Mouse (Mus musculus) cortical plate, adult 2 months (tissue): ENCODE measurements around the gene Iffo2. TPM values are rescaled to one million over a fixed set of nuclear protein-coding genes. Genes with fewer than 3 reads are reported as not detected.
"Not testable (repeated sequence)": the region's sequence is repeated elsewhere in the genome, so short reads cannot be mapped to it uniquely, and the experiment has no call there.

ENCODE experiments used
- H3K27ac ChIP-seq: fragments of 200-500 bp; 2 replicates; pipeline ENCODE4 v1.5.1; 2012; ENCODE audit warnings: low read length, control low read depth, inconsistent platforms; ENCODE audit not compliant: insufficient read depth
- H3K4me1 ChIP-seq: fragments of 200-500 bp; 2 replicates; pipeline ENCODE4 v1.6.1; 2011; ENCODE audit warnings: low read length; ENCODE audit not compliant: control insufficient read depth, insufficient read depth
- H3K4me3 ChIP-seq: fragments of 200-500 bp; 2 replicates; pipeline ENCODE4 v1.5.1; 2011; ENCODE audit warnings: mild to moderate bottlenecking, low read length, control low read depth; ENCODE audit not compliant: insufficient read depth
- CTCF ChIP-seq: fragments of 200-500 bp; IDR thresholded peaks from 2 replicates; pipeline ENCODE4 v1.5.1; 2011; ENCODE audit warnings: mild to moderate bottlenecking, control low read depth, low read length; ENCODE audit not compliant: insufficient read depth; ENCODE audit errors: extremely low read depth
- POLR2A ChIP-seq: fragments of 200-500 bp; IDR thresholded peaks from 2 replicates; pipeline ENCODE4 v1.6.1; 2011; ENCODE audit warnings: mild to moderate bottlenecking, low read length, control low read depth; ENCODE audit not compliant: insufficient read depth; ENCODE audit errors: extremely low read depth
- polyA plus RNA-seq: library from polyadenylated mRNA; depleted of rRNA; stranded (reverse); fragments of >200 nt; gene quantifications from 2 replicates; pipeline ENCODE4 v1.2.3, GENCODE M21; 2012; rRNA removed

Iffo2 gene
- 9.4 and 10.4 TPM in 2 replicates for polyA plus RNA-seq

- H3K27ac ChIP-seq, H3K4me1 ChIP-seq, H3K4me3 ChIP-seq: not testable (repeated sequence)
Measured at GRCm38 (mm10) chr4:139530248-139530647, at the start of gene Iffo2. Gene Iffo2, plus strand, starts transcription at chr4:139530548.

GRCm38 (mm10) chr4:139481400-139481799, 48.9 kb upstream of the Iffo2 start:
- Histone ChIP-seq H3K4me3 (no peak overlapping the region), H3K27ac (no peak overlapping the region)
- TF ChIP-seq POLR2A, result no peak
- TF ChIP-seq CTCF, result no peak

GRCm38 (mm10) chr4:139483461-139484105, 46.8 kb upstream of the Iffo2 start:
- H3K27ac ChIP-seq, result no peak overlapping the region
- no peak overlapping the region for H3K4me3 ChIP-seq
- TF ChIP-seq POLR2A, result no peak
- TF ChIP-seq CTCF, result no peak

More at GRCm38 (mm10) chr4:139481400-139481799, 48.9 kb upstream of the Iffo2 start:
- H3K4me1 ChIP-seq, result no peaks in the 10 kb centered on the region

GRCm38 (mm10) chr4:139484496-139484895, 45.9 kb upstream of the Iffo2 start:
- H3K4me1 ChIP-seq, result no peaks in the 10 kb centered on the region
- no peak overlapping the region for H3K27ac ChIP-seq
- no peak overlapping the region for H3K4me3 ChIP-seq
- TF ChIP-seq CTCF, result no peak
- no peak for TF ChIP-seq POLR2A

More at GRCm38 (mm10) chr4:139483461-139484105, 46.8 kb upstream of the Iffo2 start:
- H3K4me1 ChIP-seq, result no peaks in the 10 kb centered on the region

DNA sequence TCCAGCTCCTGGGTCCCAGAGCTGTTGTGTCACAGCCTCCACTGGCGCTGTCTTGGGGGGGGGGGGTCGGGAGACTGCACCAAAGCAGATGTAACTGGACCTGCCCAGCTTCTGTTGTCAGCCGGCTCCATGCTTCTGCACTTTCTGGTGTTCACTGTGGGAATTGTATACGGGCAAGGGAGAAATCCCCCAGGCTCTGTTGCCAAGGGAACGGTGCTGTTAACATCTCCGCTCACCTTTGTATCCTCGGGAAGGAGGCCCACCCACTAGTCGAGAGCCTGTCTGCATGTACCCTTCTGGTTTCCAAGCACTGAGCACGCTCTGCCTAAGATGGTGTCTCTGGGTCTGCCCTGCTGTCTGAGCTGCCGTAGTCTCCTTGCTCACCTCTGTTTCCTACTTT, 43.3 kb upstream of the Iffo2 start:
- Histone ChIP-seq H3K4me1 (peaks cover 3% of the 10 kb centered on the region; the same call in 1 of the 2 replicates), H3K27ac (no peak overlapping the region), H3K4me3 (no peak overlapping the region)
- TF ChIP-seq POLR2A (no peak), CTCF (no peak)

GRCm38 (mm10) chr4:139488325-139488724, 42.0 kb upstream of the Iffo2 start:
- TF ChIP-seq POLR2A (no peak), CTCF (no peak)
- Histone ChIP-seq H3K4me1 (peaks cover 3% of the 10 kb centered on the region; the same call in 1 of the 2 replicates), H3K4me3 (no peak overlapping the region), H3K27ac (no peak overlapping the region)

- Histone ChIP-seq H3K4me3 (no peak overlapping the region), H3K27ac (no peak overlapping the region), H3K4me1 (peaks cover 3% of the 10 kb centered on the region; the same call in 1 of the 2 replicates)
- no peak for TF ChIP-seq POLR2A
- TF ChIP-seq CTCF, result no peak
Measured at GRCm38 (mm10) chr4:139489946-139490345, 40.4 kb upstream of the Iffo2 start.

GRCm38 (mm10) chr4:139490413-139491055, 39.8 kb upstream of the Iffo2 start:
- peaks cover 3% of the 10 kb centered on the region; the same call in 1 of the 2 replicates for H3K4me1 ChIP-seq
- no peak for TF ChIP-seq CTCF
- no peak for TF ChIP-seq POLR2A
- no peak overlapping the region; the same call in 1 of the 2 replicates for H3K27ac ChIP-seq
- H3K4me3 ChIP-seq, result no peak overlapping the region

GRCm38 (mm10) chr4:139491541-139492170, 38.7 kb upstream of the Iffo2 start:
- no peak overlapping the region for H3K4me3 ChIP-seq
- H3K4me1 ChIP-seq, result peaks cover 3% of the 10 kb centered on the region; the same call in 1 of the 2 replicates
- H3K27ac ChIP-seq, result no peak overlapping the region
- TF ChIP-seq CTCF (no peak), POLR2A (no peak)
